Mouse (Mus musculus) activated CD4-positive, CD25-positive, alpha-beta regulatory T cell, adult 4 months (primary cell): ENCODE measurements at regions not wholly inside any gene's neighbourhood (a gene's known extent, or its start where the extent isn't known, plus 50 kb on each side); places are given as distances from the start of the nearest gene placed in this dataset.

Experiments
- ATAC-seq: one replicate; pipeline ENCODE4 v1.8.0; 2017

GRCm38 (mm10) chr2:128374253-128374566 lies 216.8 kb upstream of the Spdye4c start:
- ATAC-seq: no peak

GRCm38 (mm10) chr2:128374926-128375325 lies 216.1 kb upstream of the Spdye4c start:
- no peak for ATAC-seq

- ATAC-seq: no peak
Observed at GRCm38 (mm10) chr2:128375827-128376226, 215.2 kb upstream of the Spdye4c start.

GRCm38 (mm10) chr2:128377176-128377575 lies 213.8 kb upstream of the Spdye4c start:
- no peak for ATAC-seq

- ATAC-seq: peak; percentile 40
Observed at GRCm38 (mm10) chr2:128377680-128378079, 213.3 kb upstream of the Spdye4c start.

GRCm38 (mm10) chr2:128378456-128378855 lies 212.6 kb upstream of the Spdye4c start:
- peak; percentile 6 for ATAC-seq

- no peak for ATAC-seq
Observed at GRCm38 (mm10) chr2:128379151-128379550, 211.9 kb upstream of the Spdye4c start.

GRCm38 (mm10) chr2:128379554-128379953 lies 211.5 kb upstream of the Spdye4c start:
- no peak for ATAC-seq

- ATAC-seq: no peak
Observed at GRCm38 (mm10) chr2:128380581-128380980, 210.4 kb upstream of the Spdye4c start.

- peak; percentile 29 for ATAC-seq
Observed at GRCm38 (mm10) chr2:128381684-128382205, 209.3 kb upstream of the Spdye4c start.

GRCm38 (mm10) chr2:128382473-128382872 lies 208.5 kb upstream of the Spdye4c start:
- no peak for ATAC-seq

GRCm38 (mm10) chr2:128384612-128385011 lies 206.4 kb upstream of the Spdye4c start:
- no peak for ATAC-seq

GRCm38 (mm10) chr2:128386846-128387621 lies 204.0 kb upstream of the Spdye4c start:
- no peak for ATAC-seq

GRCm38 (mm10) chr2:128387851-128388471 lies 203.0 kb upstream of the Spdye4c start:
- ATAC-seq: peak; percentile 26

GRCm38 (mm10) chr2:128388883-128389470 lies 202.0 kb upstream of the Spdye4c start:
- ATAC-seq: no peak

GRCm38 (mm10) chr2:128392344-128392743 lies 198.7 kb upstream of the Spdye4c start:
- ATAC-seq: peak; percentile 47

- no peak for ATAC-seq
Observed at GRCm38 (mm10) chr2:128393401-128393800, 197.6 kb upstream of the Spdye4c start.

- no peak for ATAC-seq
Observed at GRCm38 (mm10) chr2:128393921-128394320, 197.1 kb upstream of the Spdye4c start.

- no peak for ATAC-seq
Observed at GRCm38 (mm10) chr2:128395308-128396007, 195.6 kb upstream of the Spdye4c start.

GRCm38 (mm10) chr2:128396008-128396346 lies 195.0 kb upstream of the Spdye4c start:
- ATAC-seq: peak; percentile 81

- no peak for ATAC-seq
Observed at GRCm38 (mm10) chr2:128401359-128401758, 189.7 kb upstream of the Spdye4c start.

- peak; percentile 67 for ATAC-seq
Observed at GRCm38 (mm10) chr2:128403143-128403935, 187.7 kb upstream of the Spdye4c start.
